ENCODE assay signal across 20 mouse cellular contexts in genomic region chr12:112164840-112165219, GRCm38 (mm10). TPM values are rescaled to one million over a fixed set of nuclear protein-coding genes. Genes with fewer than 3 reads are reported as not detected.
DNase-seq lines count a peak whose midpoint lies in the region; ATAC-seq and TF ChIP-seq lines count a peak whose summit lies in the region.
"Had no signal": no experiment of that assay in that cellular context is flagged by ENCODE, and none has a peak within 500 bp of the region (broad histone marks: within the 10 kb centered on the region; RNA-seq: fewer than 3 reads in every experiment).

No protein-coding gene starts in this region.

- H3K4me3 ChIP-seq in midbrain, embryonic 10.5 days = no peak overlapping the region
- no peak overlapping the region for H3K4me3 ChIP-seq in midbrain, postnatal 0 days (ENCODE audit: low read depth, low read length)
- H3K4me3 ChIP-seq in forebrain, embryonic 12.5 days (replicated peaks) = no peak overlapping the region
- no peak overlapping the region for H3K4me3 ChIP-seq in forebrain, embryonic 15.5 days
- H3K4me3 ChIP-seq in midbrain, embryonic 13.5 days (replicated peaks) = no peak overlapping the region
- no peak overlapping the region for H3K4me3 ChIP-seq in kidney, embryonic 14.5 days (ENCODE audit: low read length)
- H3K4me3 ChIP-seq: gastrocnemius, adult 2 months; limb, embryonic 15.5 days; megakaryocyte, embryonic 14.5 days had no signal

- H3K36me3 ChIP-seq in midbrain, embryonic 10.5 days = peaks cover 47% of the 10 kb centered on the region
- peaks cover 3% of the 10 kb centered on the region; the same call in 1 of the 2 replicates for H3K36me3 ChIP-seq in midbrain, postnatal 0 days (ENCODE audit: insufficient read depth, low read length)
- H3K36me3 ChIP-seq in forebrain, embryonic 12.5 days (replicated peaks) = peaks cover 67% of the 10 kb centered on the region
- peaks cover 5% of the 10 kb centered on the region; the same call in 1 of the 2 replicates for H3K36me3 ChIP-seq in forebrain, embryonic 15.5 days
- H3K36me3 ChIP-seq in midbrain, embryonic 13.5 days = peaks cover 15% of the 10 kb centered on the region
- peaks cover 2% of the 10 kb centered on the region; the same call in 1 of the 2 replicates for H3K36me3 ChIP-seq in kidney, embryonic 14.5 days (ENCODE audit: control insufficient read depth, insufficient read depth, low read length)
- H3K36me3 ChIP-seq: G1E had no signal

- no peak for ATAC-seq in midbrain, postnatal 0 days (ENCODE audit: low FRiP score)
- ATAC-seq in forebrain, embryonic 12.5 days (ENCODE audit: low FRiP score) = no peak
- ATAC-seq in forebrain, embryonic 15.5 days (replicated peaks) = no peak
- ATAC-seq in midbrain, embryonic 13.5 days = 0 out of 2 replicates have a peak, but pooled peaks have one; percentile 3
- ATAC-seq in kidney, embryonic 14.5 days (ENCODE audit: low FRiP score, low TSS enrichment) = no peak

- WGBS in midbrain, embryonic 10.5 days = 73% methylated on average over 6 of the region's 6 CpGs
- 77% methylated on average over 6 of the region's 6 CpGs for WGBS in midbrain, postnatal 0 days
- WGBS in forebrain, embryonic 12.5 days = 71% methylated on average over 6 of the region's 6 CpGs
- WGBS in forebrain, embryonic 15.5 days = 63% methylated on average over 6 of the region's 6 CpGs
- 71% methylated on average over 6 of the region's 6 CpGs for WGBS in midbrain, embryonic 13.5 days
- WGBS in kidney, embryonic 14.5 days = 70% methylated on average over 6 of the region's 6 CpGs

- peak overlapping the region; percentile 82 for H3K27ac ChIP-seq in midbrain, embryonic 10.5 days (replicated peaks)
- H3K27ac ChIP-seq in midbrain, postnatal 0 days (ENCODE audit: low read depth, low read length) = no peak overlapping the region
- H3K27ac ChIP-seq in forebrain, embryonic 12.5 days = peak overlapping the region; percentile 82
- peak overlapping the region; percentile 58; the same call in 1 of the 2 replicates for H3K27ac ChIP-seq in forebrain, embryonic 15.5 days (replicated peaks)
- peak overlapping the region; percentile 70; the same call in 1 of the 2 replicates for H3K27ac ChIP-seq in midbrain, embryonic 13.5 days
- H3K27ac ChIP-seq in kidney, embryonic 14.5 days (ENCODE audit: low read depth, low read length) = no peak overlapping the region
- H3K27ac ChIP-seq: gastrocnemius, adult 2 months; limb, embryonic 15.5 days had no signal

- no peaks in the 10 kb centered on the region for H3K9me3 ChIP-seq in midbrain, embryonic 10.5 days (replicated peaks)
- H3K9me3 ChIP-seq in midbrain, postnatal 0 days (ENCODE audit: low read length) = no peaks in the 10 kb centered on the region
- no peaks in the 10 kb centered on the region for H3K9me3 ChIP-seq in forebrain, embryonic 12.5 days
- no peaks in the 10 kb centered on the region for H3K9me3 ChIP-seq in forebrain, embryonic 15.5 days
- H3K9me3 ChIP-seq in midbrain, embryonic 13.5 days = no peaks in the 10 kb centered on the region
- no peaks in the 10 kb centered on the region for H3K9me3 ChIP-seq in kidney, embryonic 14.5 days (ENCODE audit: control insufficient read depth, low read length)
- H3K9me3 ChIP-seq: G1E; limb, embryonic 15.5 days; megakaryocyte, embryonic 14.5 days had no signal

- H3K9ac ChIP-seq in midbrain, postnatal 0 days (replicated peaks; ENCODE audit: low read length, poor library complexity, severe bottlenecking) = no peak overlapping the region
- H3K9ac ChIP-seq in forebrain, embryonic 12.5 days = 0 out of 2 replicates have a peak overlapping the region, but pooled peaks have one; percentile 9
- H3K9ac ChIP-seq in forebrain, embryonic 15.5 days (replicated peaks) = no peak overlapping the region
- no peak overlapping the region for H3K9ac ChIP-seq in midbrain, embryonic 13.5 days (replicated peaks)
- H3K9ac ChIP-seq in kidney, embryonic 14.5 days (ENCODE audit: low read depth, low read length) = no peak overlapping the region
- H3K9ac ChIP-seq: limb, embryonic 15.5 days had no signal

- peaks cover 85% of the 10 kb centered on the region for H3K4me1 ChIP-seq in midbrain, embryonic 10.5 days
- peaks cover 4% of the 10 kb centered on the region; the same call in 1 of the 2 replicates for H3K4me1 ChIP-seq in midbrain, postnatal 0 days (ENCODE audit: insufficient read depth, low read length)
- H3K4me1 ChIP-seq in forebrain, embryonic 12.5 days = peaks cover 68% of the 10 kb centered on the region
- peaks cover 51% of the 10 kb centered on the region for H3K4me1 ChIP-seq in forebrain, embryonic 15.5 days
- H3K4me1 ChIP-seq in midbrain, embryonic 13.5 days (replicated peaks) = peaks cover 90% of the 10 kb centered on the region
- peaks cover 14% of the 10 kb centered on the region for H3K4me1 ChIP-seq in kidney, embryonic 14.5 days (ENCODE audit: control insufficient read depth, insufficient read depth, low read length)
- H3K4me1 ChIP-seq: megakaryocyte, embryonic 14.5 days had no signal

- TF ChIP-seq CTCF in midbrain, postnatal 0 days (IDR thresholded peaks at IDR 0.05) = no peak

- H3K4me2 ChIP-seq in midbrain, postnatal 0 days (ENCODE audit: low read depth, low read length, poor library complexity, severe bottlenecking) = no peak overlapping the region
- peak overlapping the region; percentile 13; the same call in 1 of the 2 replicates for H3K4me2 ChIP-seq in forebrain, embryonic 12.5 days
- H3K4me2 ChIP-seq in forebrain, embryonic 15.5 days (replicated peaks) = no peak overlapping the region
- H3K4me2 ChIP-seq in midbrain, embryonic 13.5 days (replicated peaks) = no peak overlapping the region
- H3K4me2 ChIP-seq in kidney, embryonic 14.5 days (replicated peaks; ENCODE audit: low read depth, low read length) = no peak overlapping the region
- H3K4me2 ChIP-seq: limb, embryonic 15.5 days had no signal

- DNase-seq in midbrain, embryonic 10.5 days (ENCODE audit: low spot score) = no peak
- no peak for DNase-seq in midbrain, postnatal 0 days (ENCODE audit: low spot score)
- no peak for DNase-seq in left cerebral cortex, postnatal 36 days (ENCODE audit: low spot score in 2 of 2)
- DNase-seq: adrenal gland, postnatal 36 days; cerebellum, adult 8-10 months; gastrocnemius, adult 2 months; heart, adult 18-20 months; heart, postnatal 10 days; kidney, adult 11 months; kidney, postnatal 14 days; lung, postnatal 14 days; spleen, adult 18-20 months; thymus, postnatal 25 days had no signal

- intact Hi-C loops in left cerebral cortex, postnatal 36 days (cut with DNase I) = no loop called here

- peaks cover 32% of the 10 kb centered on the region for H3K27me3 ChIP-seq in midbrain, embryonic 10.5 days (ENCODE audit: low read depth, poor library complexity, severe bottlenecking)
- no peaks in the 10 kb centered on the region for H3K27me3 ChIP-seq in midbrain, postnatal 0 days (ENCODE audit: insufficient read depth, low read length)
- H3K27me3 ChIP-seq in forebrain, embryonic 12.5 days = no peaks in the 10 kb centered on the region
- H3K27me3 ChIP-seq in forebrain, embryonic 15.5 days = no peaks in the 10 kb centered on the region
- peaks cover 10% of the 10 kb centered on the region for H3K27me3 ChIP-seq in midbrain, embryonic 13.5 days
- H3K27me3 ChIP-seq in kidney, embryonic 14.5 days (ENCODE audit: control insufficient read depth, insufficient read depth, low read length) = no peaks in the 10 kb centered on the region
- H3K27me3 ChIP-seq: limb, embryonic 15.5 days had no signal

RNA-seq across cellular contexts. Expression of gene Kif26a, which starts 18.8 kb away (rescaled TPM):
- 3.3 and 4.7 TPM in 2 replicates for polyA plus RNA-seq in midbrain, embryonic 10.5 days (2016; fragmentation: Nextera tagmentation; extraction: Ambion mirVana)
- 24.1 and 26.5 TPM in 2 replicates for total RNA-seq in midbrain, postnatal 0 days (2014; rRNA removed)
- 1.9 and 2.4 TPM in 2 replicates for polyA plus RNA-seq in midbrain, postnatal 0 days (2015; fragmentation: Nextera tagmentation; extraction: Ambion mirVana)
- polyA plus RNA-seq in forebrain, embryonic 12.5 days (2016; fragmentation: Nextera tagmentation; extraction: Ambion mirVana) = 11.8 and 14.0 TPM in 2 replicates
- 16.1 and 18.0 TPM in 2 replicates for polyA plus RNA-seq in forebrain, embryonic 15.5 days (2015; fragmentation: Nextera tagmentation; extraction: Ambion mirVana)
- polyA plus RNA-seq in midbrain, embryonic 13.5 days (2015; fragmentation: Nextera tagmentation; extraction: Ambion mirVana) = 7.0 and 11.4 TPM in 2 replicates
- 1 to 10 TPM; 5.1 to 5.3 TPM for total RNA-seq in left cerebral cortex, postnatal 36 days (2021)
- polyA plus RNA-seq in kidney, embryonic 14.5 days (2014; fragmentation: Nextera tagmentation; extraction: Ambion mirVana) = 2.2 and 3.8 TPM in 2 replicates
- total RNA-seq: G1E had no signal
- polyA plus RNA-seq: G1E had no signal

RNA-seq across cellular contexts. Expression of gene Aspg, which starts 58.4 kb away (rescaled TPM):
- polyA plus RNA-seq in midbrain, embryonic 10.5 days (2016; fragmentation: Nextera tagmentation; extraction: Ambion mirVana) = 1.3 and 1.5 TPM in 2 replicates
- 3.6 and 5.2 TPM in 2 replicates for total RNA-seq in midbrain, postnatal 0 days (2014; rRNA removed)
- 2.3 and 2.5 TPM in 2 replicates for polyA plus RNA-seq in midbrain, postnatal 0 days (2015; fragmentation: Nextera tagmentation; extraction: Ambion mirVana)
- polyA plus RNA-seq in forebrain, embryonic 12.5 days (2016; fragmentation: Nextera tagmentation; extraction: Ambion mirVana) = 0.23 and 0.59 TPM in 2 replicates
- 0.20 and 0.22 TPM in 2 replicates for polyA plus RNA-seq in forebrain, embryonic 15.5 days (2015; fragmentation: Nextera tagmentation; extraction: Ambion mirVana)
- polyA plus RNA-seq in midbrain, embryonic 13.5 days (2015; fragmentation: Nextera tagmentation; extraction: Ambion mirVana) = 0.52 and 0.90 TPM in 2 replicates
- 1 to 10 TPM; 2.4 to 4.5 TPM for total RNA-seq in left cerebral cortex, postnatal 36 days (2021)
- 1.1 TPM in 2 replicates for polyA plus RNA-seq in kidney, embryonic 14.5 days (2014; fragmentation: Nextera tagmentation; extraction: Ambion mirVana)
- total RNA-seq: gastrocnemius, adult 2 months had no signal
- polyA plus RNA-seq: G1E had no signal

Comparison
In these comparisons a context has a peak if more than half of its experiments do, and no peak if none do; other contexts are left out.
1. H3K27ac ChIP-seq: peak in midbrain, embryonic 10.5 days (single experiment), forebrain, embryonic 12.5 days (single experiment), forebrain, embryonic 15.5 days (single experiment) and midbrain, embryonic 13.5 days (single experiment); none in midbrain, postnatal 0 days (single experiment) and kidney, embryonic 14.5 days (single experiment).